Mouse (Mus musculus) thymus, adult 2 months (tissue): ENCODE results near the gene Tnfrsf19. TPM values are rescaled to one million over a fixed set of nuclear protein-coding genes. Genes with fewer than 3 reads are reported as not detected.

Experiments used
- DNase-seq: peaks from one replicate; pipeline ENCODE4 v3.0.0; 2021
- H3K27ac ChIP-seq: fragments of 200-500 bp; 2 replicates; pipeline ENCODE4 v1.5.1; 2012; ENCODE audit warnings: low read length, control low read depth; ENCODE audit not compliant: control insufficient read depth, insufficient read depth
- H3K27me3 ChIP-seq: fragments of 200-500 bp; 2 replicates; pipeline ENCODE4 v1.6.1; 2012; ENCODE audit warnings: mild to moderate bottlenecking, low read length, moderate library complexity, mixed read lengths; ENCODE audit not compliant: control insufficient read depth, insufficient read depth
- H3K36me3 ChIP-seq: fragments of 200-500 bp; 2 replicates; pipeline ENCODE4 v1.6.1; 2012; ENCODE audit warnings: mild to moderate bottlenecking, low read length, moderate library complexity; ENCODE audit not compliant: control insufficient read depth, insufficient read depth
- H3K4me1 ChIP-seq: fragments of 200-500 bp; replicated peaks from 2 replicates; pipeline ENCODE4 v1.6.1; 2012; ENCODE audit warnings: low read length; ENCODE audit not compliant: control insufficient read depth, insufficient read depth
- H3K4me3 ChIP-seq: fragments of 200-500 bp; 2 replicates; pipeline ENCODE4 v1.5.1; 2012; ENCODE audit warnings: mild to moderate bottlenecking, low read length, control low read depth, moderate library complexity; ENCODE audit not compliant: control insufficient read depth, insufficient read depth
- CTCF ChIP-seq: fragments of 200-500 bp; IDR thresholded peaks from 2 replicates; pipeline ENCODE4 v1.5.1; 2012; ENCODE audit warnings: mild to moderate bottlenecking, control low read depth, low read length, moderate library complexity, borderline replicate concordance; ENCODE audit not compliant: control insufficient read depth, poor library complexity, insufficient read depth; ENCODE audit errors: extremely low read depth
- POLR2A ChIP-seq: fragments of 200-500 bp; IDR thresholded peaks from 2 replicates; pipeline ENCODE4 v1.6.1; 2012; ENCODE audit warnings: mild to moderate bottlenecking, low read length, control low read depth, moderate library complexity; ENCODE audit not compliant: control insufficient read depth, poor library complexity, insufficient read depth; ENCODE audit errors: extremely low read depth
- WGBS: fragments of 180-500 bp; shearing (Covaris S2); methylation state at CpG from one replicate; pipeline ENCODE4 v1.1.7; 2018; 5-methylcytosine and 5-hydroxymethylcytosine counted together
- polyA plus RNA-seq: library from polyadenylated mRNA; depleted of rRNA; stranded (reverse); fragments of >200 nt; gene quantifications from 2 replicates; pipeline ENCODE4 v1.2.3, GENCODE M21; 2012

Gene Tnfrsf19
- polyA plus RNA-seq, 1 experiment = 4.6 TPM

DNA sequence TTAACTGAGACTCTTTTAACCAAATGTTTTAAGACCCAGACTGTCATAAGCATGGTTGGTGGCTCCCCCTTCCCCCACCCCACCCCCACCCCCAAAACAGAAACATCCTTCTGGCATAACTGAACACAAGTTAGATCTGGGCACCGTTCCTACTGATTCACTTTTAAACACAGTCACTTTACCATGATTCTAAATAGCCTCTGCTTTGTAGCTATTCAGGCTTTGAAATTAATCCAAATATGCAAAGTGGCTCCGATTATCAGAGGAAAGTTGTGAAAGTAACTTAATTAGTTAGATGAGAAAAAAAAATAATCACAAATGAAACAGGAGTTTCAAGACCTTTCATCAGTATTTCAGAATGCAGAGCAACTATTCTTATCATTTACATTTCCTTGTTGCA is 2.0 kb downstream of the Tnfrsf19 start:
- Histone ChIP-seq H3K27ac (no peak overlapping the region), H3K27me3 (no peaks in the 10 kb centered on the region), H3K4me1 (peaks cover 12% of the 10 kb centered on the region), H3K36me3 (no peaks in the 10 kb centered on the region), H3K4me3 (no peak overlapping the region)
- DNase-seq = no peak
- 66% methylated on average over 2 of the region's 2 CpGs for WGBS
- TF ChIP-seq CTCF (no peak), POLR2A (no peak)

DNA sequence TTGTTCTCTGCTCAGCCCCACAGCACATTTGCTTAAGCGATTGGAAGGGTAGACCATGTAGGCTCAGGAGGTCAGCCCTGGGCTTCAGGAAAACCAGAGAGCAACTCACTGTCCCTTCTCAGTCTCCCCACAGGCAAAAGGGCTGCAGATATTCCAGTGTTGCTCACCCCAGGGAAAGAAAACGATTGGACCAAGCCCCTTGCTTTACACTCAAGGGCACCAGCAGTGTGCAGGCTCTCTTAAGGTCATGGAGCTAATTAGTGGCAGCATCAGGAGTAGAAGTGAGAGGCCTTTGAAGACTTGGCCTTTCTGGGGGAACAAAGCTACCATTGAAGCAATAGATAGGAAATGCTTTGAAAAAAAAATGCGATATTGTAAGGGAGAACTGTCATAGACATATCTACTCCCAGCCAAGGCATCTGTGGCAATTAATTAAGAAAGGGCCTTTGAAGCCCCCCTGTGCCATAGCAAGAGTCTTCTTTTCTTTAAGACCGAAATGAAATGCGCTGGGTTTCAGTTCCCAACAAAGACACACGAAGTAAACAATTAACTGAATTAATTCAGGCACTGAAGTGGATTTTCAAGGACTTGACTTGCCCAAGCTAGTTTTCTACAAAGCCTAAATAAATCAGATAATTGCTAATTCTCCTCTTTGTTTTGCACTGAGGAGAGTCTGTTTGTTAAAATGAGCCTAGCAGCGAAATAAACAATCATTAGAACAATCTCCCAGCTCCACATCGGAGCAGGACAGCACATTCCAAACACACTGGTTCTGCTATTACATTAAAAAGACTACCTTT is 2.6 kb downstream of the Tnfrsf19 start:
- H3K4me1 ChIP-seq = peaks cover 12% of the 10 kb centered on the region
- H3K4me3 ChIP-seq = no peak overlapping the region
- no peak for DNase-seq
- no peak overlapping the region for H3K27ac ChIP-seq
- H3K36me3 ChIP-seq = no peaks in the 10 kb centered on the region
- WGBS = 78% methylated on average over 8 of the region's 8 CpGs
- TF ChIP-seq POLR2A (no peak), CTCF (no peak)
- H3K27me3 ChIP-seq = no peaks in the 10 kb centered on the region

DNA sequence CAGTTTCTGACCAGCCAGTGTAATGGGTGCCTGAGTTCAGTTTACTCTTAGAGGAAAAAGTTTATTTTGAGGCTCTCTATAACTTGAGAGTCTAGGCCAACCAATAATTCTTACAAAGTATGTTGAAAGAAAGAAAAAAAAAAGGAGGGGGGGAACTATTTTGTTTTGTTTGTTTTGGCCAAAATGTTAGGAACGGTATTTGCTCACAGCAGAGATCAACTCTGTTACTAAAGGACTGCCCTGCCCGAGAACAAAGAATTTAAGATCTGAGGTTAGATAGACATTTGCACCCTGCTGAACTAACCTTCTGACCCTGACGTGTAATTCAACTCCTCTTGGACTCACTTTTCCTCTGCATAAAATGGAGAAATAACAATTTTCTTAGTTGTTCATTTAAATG is 4.0 kb downstream of the Tnfrsf19 start:
- H3K4me1 ChIP-seq = peaks cover 16% of the 10 kb centered on the region
- DNase-seq = no peak
- 68% methylated on average over 3 of the region's 3 CpGs for WGBS
- no peak overlapping the region for H3K27ac ChIP-seq
- H3K36me3 ChIP-seq = no peaks in the 10 kb centered on the region
- TF ChIP-seq CTCF = no peak
- no peak for TF ChIP-seq POLR2A
- peaks cover 2% of the 10 kb centered on the region; the same call in 1 of the 2 replicates for H3K27me3 ChIP-seq
- no peak overlapping the region for H3K4me3 ChIP-seq

DNA sequence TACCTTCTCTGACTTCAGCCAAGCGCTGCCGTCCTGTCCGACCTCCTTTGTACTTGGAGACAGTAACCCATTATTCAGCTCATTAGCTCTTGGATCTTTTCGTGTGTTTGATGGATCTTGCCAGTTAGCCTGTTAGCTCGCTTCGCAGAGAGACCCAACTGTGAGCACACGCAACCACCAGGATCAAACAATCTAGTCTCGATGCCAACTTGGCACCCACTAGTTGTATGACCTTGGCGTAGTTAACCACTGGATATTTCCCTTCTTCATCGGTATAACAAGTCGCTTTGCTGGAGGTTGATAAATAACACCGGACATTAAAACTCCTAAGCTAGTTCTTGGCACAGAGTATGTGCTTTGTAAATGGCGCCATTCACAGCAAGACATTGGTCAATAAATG is 6.1 kb downstream of the Tnfrsf19 start:
- WGBS = 95% methylated on average over 13 of the region's 13 CpGs
- Histone ChIP-seq H3K36me3 (no peaks in the 10 kb centered on the region), H3K27ac (no peak overlapping the region), H3K4me3 (no peak overlapping the region), H3K27me3 (peaks cover 4% of the 10 kb centered on the region; the same call in 1 of the 2 replicates), H3K4me1 (peaks cover 5% of the 10 kb centered on the region)
- no peak for DNase-seq
- no peak for TF ChIP-seq CTCF
- no peak for TF ChIP-seq POLR2A

DNA sequence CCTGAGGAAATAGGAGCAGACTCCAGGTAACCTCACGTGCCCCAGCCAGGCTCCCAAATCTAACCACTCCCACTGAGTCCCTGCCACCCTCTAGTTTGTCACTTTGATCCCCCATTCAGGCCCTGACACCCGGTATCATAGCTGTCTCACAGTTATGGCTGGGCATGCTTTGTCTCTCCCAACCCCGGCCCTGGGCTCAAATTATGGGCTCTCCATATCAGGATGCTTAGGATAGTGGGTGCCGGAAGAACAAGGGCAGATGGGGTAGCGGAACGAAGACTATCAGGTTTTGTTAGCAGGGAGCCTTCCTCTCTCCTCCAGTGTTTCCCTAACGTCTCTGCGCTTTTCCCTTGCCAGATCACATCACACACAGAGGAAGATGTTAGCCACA is 8.2 kb downstream of the Tnfrsf19 start:
- H3K36me3 ChIP-seq = no peaks in the 10 kb centered on the region
- H3K27me3 ChIP-seq = peaks cover 4% of the 10 kb centered on the region; the same call in 1 of the 2 replicates
- no peak for TF ChIP-seq POLR2A
- no peak for TF ChIP-seq CTCF
- DNase-seq = no peak
- WGBS = 65% methylated on average over 8 of the region's 8 CpGs
- H3K4me1 ChIP-seq = peaks cover 5% of the 10 kb centered on the region
- H3K27ac ChIP-seq = no peak overlapping the region
- H3K4me3 ChIP-seq = no peak overlapping the region

DNA sequence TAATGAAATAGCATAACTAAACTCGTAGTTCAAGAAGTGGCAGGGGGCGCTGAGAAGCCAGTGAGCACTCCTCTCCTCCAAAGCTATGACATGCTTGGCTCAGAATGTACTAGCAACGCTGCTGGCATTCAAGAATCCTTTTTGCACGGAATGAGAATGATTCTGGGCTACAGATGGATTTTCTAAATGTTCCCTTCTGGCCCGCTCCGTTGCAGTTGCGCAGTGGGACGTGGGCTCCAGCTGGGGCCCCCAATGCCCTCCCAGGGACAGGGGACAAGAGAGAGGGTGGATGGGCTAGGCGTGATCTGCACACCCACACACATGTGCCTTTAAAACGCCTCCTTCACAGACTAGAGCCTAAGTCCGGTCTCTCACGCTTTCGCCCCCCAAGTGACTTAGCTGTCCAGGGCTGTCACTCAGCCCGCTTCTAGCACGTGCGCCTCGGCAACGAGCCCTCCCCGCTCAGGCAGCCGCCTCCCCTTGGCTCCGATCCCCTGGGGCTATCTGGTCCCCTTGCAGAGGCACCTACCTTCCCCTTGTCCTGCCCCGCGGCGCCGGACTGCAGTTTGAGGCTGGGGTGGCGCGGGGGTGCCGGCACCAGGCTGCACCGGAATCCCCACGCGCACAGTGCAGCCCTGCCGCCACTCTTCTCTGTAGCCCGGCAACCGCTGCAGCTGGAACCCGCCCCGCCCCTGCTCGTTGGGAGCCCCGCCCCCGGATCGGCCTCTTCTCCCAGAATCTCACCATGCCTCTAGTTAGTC is 8.8 kb downstream of the Tnfrsf19 start:
- Histone ChIP-seq H3K27me3 (peaks cover 4% of the 10 kb centered on the region; the same call in 1 of the 2 replicates), H3K4me1 (peaks cover 5% of the 10 kb centered on the region), H3K4me3 (peak overlapping the region; percentile 37), H3K36me3 (no peaks in the 10 kb centered on the region), H3K27ac (no peak overlapping the region)
- 2% methylated on average over 40 of the region's 40 CpGs for WGBS
- no peak for TF ChIP-seq POLR2A
- no peak for TF ChIP-seq CTCF
- DNase-seq = peak; percentile 51

DNA sequence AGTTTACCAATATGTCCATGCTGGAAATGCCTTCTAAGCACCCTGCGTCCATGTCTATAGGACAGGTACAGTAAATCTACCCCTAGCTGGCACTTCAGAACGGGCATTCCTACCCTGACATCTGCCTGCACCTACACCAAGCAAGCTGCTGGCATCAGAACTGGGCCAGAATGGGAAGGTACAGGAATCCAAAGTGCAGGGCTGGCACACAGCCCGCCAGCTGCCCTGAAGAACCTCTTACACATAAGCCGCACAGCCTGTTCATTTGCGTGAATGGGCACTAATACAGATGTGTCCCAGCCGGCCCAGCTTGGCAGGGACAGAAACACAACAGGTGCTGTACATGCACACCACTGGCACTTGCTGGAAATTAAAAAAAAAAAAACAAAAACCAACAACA is 15.9 kb downstream of the Tnfrsf19 start:
- no peak overlapping the region for H3K27ac ChIP-seq
- DNase-seq = no peak
- TF ChIP-seq POLR2A (no peak), CTCF (no peak)
- no peak overlapping the region for H3K4me3 ChIP-seq
- 98% methylated on average over 6 of the region's 6 CpGs for WGBS
- no peaks in the 10 kb centered on the region for H3K27me3 ChIP-seq
- no peaks in the 10 kb centered on the region for H3K36me3 ChIP-seq
- H3K4me1 ChIP-seq = no peaks in the 10 kb centered on the region
